Mouse (Mus musculus) ES-E14 (cell line): ENCODE measurements around the gene Arhgap24. TPM values are rescaled to one million over a fixed set of nuclear protein-coding genes. Genes with fewer than 3 reads are reported as not detected.

ENCODE experiments used
- DNase-seq: peaks from one replicate; pipeline ENCODE4 v3.0.0-alpha.2; 2013; ENCODE audit warnings: low read depth, low spot score
- H3K27ac ChIP-seq: 2 replicates; pipeline ENCODE4 v1.5.1; 2012; ENCODE audit warnings: low read depth, mild to moderate bottlenecking, low read length, moderate library complexity, mixed read lengths; ENCODE audit not compliant: poor library complexity, insufficient read depth, severe bottlenecking
- H3K36me3 ChIP-seq: 2 replicates; pipeline ENCODE4 v1.6.1; 2012; ENCODE audit warnings: mild to moderate bottlenecking, low read length, moderate library complexity, mixed read lengths; ENCODE audit not compliant: control insufficient read depth, poor library complexity, insufficient read depth, severe bottlenecking
- H3K4me1 ChIP-seq, 2 experiments: fragments of 150-350 bp in 1 of 2; sonication (generic) in 1 of 2; 2 replicates each; pipeline ENCODE4 v1.6.1; 2012; ENCODE audit warnings: low read length in 2 of 2, mild to moderate bottlenecking in 1 of 2, mixed read lengths in 1 of 2; ENCODE audit not compliant: control insufficient read depth in 2 of 2, insufficient read depth in 2 of 2, poor library complexity in 1 of 2
- H3K4me3 ChIP-seq, 2 experiments: fragments of 150-350 bp in 1 of 2; sonication (generic) in 1 of 2; 2 replicates each; pipeline ENCODE4 v1.5.1; 2012; ENCODE audit warnings: low read length in 2 of 2, low read depth in 1 of 2, mild to moderate bottlenecking in 1 of 2, mixed read lengths in 1 of 2; ENCODE audit not compliant: insufficient read depth in 1 of 2, poor library complexity in 1 of 2, severe bottlenecking in 1 of 2
- H3K9ac ChIP-seq: 2 replicates; pipeline ENCODE4 v1.6.1; 2012; ENCODE audit warnings: low read depth, mild to moderate bottlenecking, low read length, mixed read lengths; ENCODE audit not compliant: poor library complexity, insufficient read depth, severe bottlenecking
- H3K9me3 ChIP-seq: fragments of 150-350 bp; sonication (generic); 2 replicates; pipeline ENCODE4 v1.6.1; 2012; ENCODE audit warnings: low read depth, mild to moderate bottlenecking, low read length; ENCODE audit not compliant: control insufficient read depth, insufficient read depth
- CHD2 ChIP-seq: IDR thresholded peaks from 2 replicates; pipeline ENCODE4 v1.6.1; 2014; ENCODE audit warnings: mild to moderate bottlenecking, low read depth, low read length, inconsistent platforms
- HCFC1 ChIP-seq: IDR thresholded peaks from 2 replicates; pipeline ENCODE4 v1.6.1; 2012; ENCODE audit warnings: low read length, inconsistent platforms, borderline replicate concordance; ENCODE audit not compliant: insufficient read depth
- MAFK ChIP-seq: IDR thresholded peaks from 2 replicates; pipeline ENCODE4 v1.6.1; 2014; ENCODE audit warnings: mild to moderate bottlenecking, low read depth, low read length, inconsistent platforms; ENCODE audit not compliant: insufficient read depth
- ZC3H11A ChIP-seq: IDR thresholded peaks from 2 replicates; pipeline ENCODE4 v1.6.1; 2012; ENCODE audit warnings: low read depth, mild to moderate bottlenecking, inconsistent platforms, low read length, borderline replicate concordance
- ZNF384 ChIP-seq: IDR thresholded peaks from 2 replicates; pipeline ENCODE4 v1.6.1; 2012; ENCODE audit warnings: low read depth, low read length, inconsistent platforms
- in situ Hi-C, 2 experiments: fragments of 600-800 bp; cut with MboI; formaldehyde crosslinking; loops; one replicate each; pipeline ENCODE4 v1.15.1; 2025; ENCODE audit warnings: low sequenced_read_pairs in 2 of 2, inconsistent platforms in 1 of 2; ENCODE audit not compliant: unreplicated experiment in 2 of 2
- total RNA-seq: library from RNA; depleted of rRNA; stranded (reverse); fragments of 300-350 nt; gene quantifications from 2 replicates; pipeline ENCODE4 v1.2.3, GENCODE M21; 2012

The Arhgap24 gene
- total RNA-seq, 1 experiment: 0.89 TPM

GRCm38 (mm10) chr5:102547786-102548185 lies 66.6 kb downstream of the Arhgap24 start:
- no peaks in the 10 kb centered on the region for H3K9me3 ChIP-seq
- TF ChIP-seq MAFK: no peak
- TF ChIP-seq ZC3H11A: no peak
- no peak for TF ChIP-seq ZNF384
- no peak for TF ChIP-seq CHD2
- DNase-seq: no peak
- H3K4me3 ChIP-seq: no peak overlapping the region
- H3K27ac ChIP-seq: no peak overlapping the region
- no peaks in the 10 kb centered on the region for H3K36me3 ChIP-seq
- in situ Hi-C loops: no loop called here
- H3K4me1 ChIP-seq: no peaks in the 10 kb centered on the region
- H3K9ac ChIP-seq: no peak overlapping the region

- no peaks in the 10 kb centered on the region for H3K36me3 ChIP-seq
- H3K27ac ChIP-seq: no peak overlapping the region
- no peak for TF ChIP-seq MAFK
- TF ChIP-seq ZNF384: no peak
- TF ChIP-seq HCFC1: no peak
- TF ChIP-seq ZC3H11A: no peak
- TF ChIP-seq CHD2: no peak
- no peaks in the 10 kb centered on the region for H3K9me3 ChIP-seq
- no peak for DNase-seq
- in situ Hi-C loops: no loop called here
- no peak overlapping the region for H3K4me3 ChIP-seq
- H3K4me1 ChIP-seq: no peaks in the 10 kb centered on the region
- no peak overlapping the region for H3K9ac ChIP-seq
Measured at GRCm38 (mm10) chr5:102548382-102548781, 67.2 kb downstream of the Arhgap24 start.

GRCm38 (mm10) chr5:102550211-102550610 lies 69.0 kb downstream of the Arhgap24 start:
- H3K27ac ChIP-seq: no peak overlapping the region
- H3K4me3 ChIP-seq: no peak overlapping the region
- no peak overlapping the region for H3K9ac ChIP-seq
- DNase-seq: no peak
- no peaks in the 10 kb centered on the region for H3K4me1 ChIP-seq
- no peaks in the 10 kb centered on the region for H3K36me3 ChIP-seq
- H3K9me3 ChIP-seq: no peaks in the 10 kb centered on the region
- TF ChIP-seq MAFK (no peak), ZNF384 (no peak), CHD2 (no peak), HCFC1 (no peak), ZC3H11A (no peak)
- in situ Hi-C loops: no loop called here

GRCm38 (mm10) chr5:102550870-102551637 lies 69.9 kb downstream of the Arhgap24 start:
- Histone ChIP-seq H3K36me3 (no peaks in the 10 kb centered on the region), H3K9me3 (no peaks in the 10 kb centered on the region), H3K4me1 (no peaks in the 10 kb centered on the region), H3K9ac (no peak overlapping the region), H3K4me3 (no peak overlapping the region), H3K27ac (no peak overlapping the region)
- TF ChIP-seq ZNF384 (no peak), MAFK (no peak), HCFC1 (no peak), ZC3H11A (no peak), CHD2 (no peak)
- in situ Hi-C loops: no loop called here
- DNase-seq: no peak

GRCm38 (mm10) chr5:102552533-102552932 lies 71.3 kb downstream of the Arhgap24 start:
- no peak overlapping the region for H3K27ac ChIP-seq
- no peak overlapping the region for H3K4me3 ChIP-seq
- in situ Hi-C loops: no loop called here
- H3K9me3 ChIP-seq: no peaks in the 10 kb centered on the region
- no peaks in the 10 kb centered on the region for H3K4me1 ChIP-seq
- no peak for DNase-seq
- no peaks in the 10 kb centered on the region for H3K36me3 ChIP-seq
- TF ChIP-seq ZNF384 (no peak), MAFK (no peak), ZC3H11A (no peak), CHD2 (no peak), HCFC1 (no peak)
- H3K9ac ChIP-seq: no peak overlapping the region
